Mouse (Mus musculus): ENCODE measurements around the gene Gm14325. TPM values are rescaled to one million over a fixed set of nuclear protein-coding genes. Genes with fewer than 3 reads are reported as not detected.
A peak's percentile ranks its signal among the peaks of the same experiment; 100 is the strongest.
"Not testable (repeated sequence)": the region's sequence is repeated elsewhere in the genome, so short reads cannot be mapped to it uniquely, and the experiment has no call there.

Gene Gm14325
- 36.0 and 46.9 TPM in 2 replicates for polyA plus RNA-seq (2012; rRNA removed)
- 33.9 and 39.2 TPM in 2 replicates for polyA plus RNA-seq (2014; fragmentation: Nextera tagmentation; extraction: Ambion mirVana)

- H3K9ac ChIP-seq (ENCODE audit: low read depth, low read length, severe bottlenecking); H3K27me3 ChIP-seq (ENCODE audit: control insufficient read depth, insufficient read depth, low read length); H3K4me1 ChIP-seq (ENCODE audit: control insufficient read depth, insufficient read depth, low read length); H3K4me2 ChIP-seq (replicated peaks; ENCODE audit: low read depth, low read length, severe bottlenecking); H3K27ac ChIP-seq (replicated peaks; ENCODE audit: low read depth, low read length); H3K9me3 ChIP-seq (ENCODE audit: control insufficient read depth, low read length); ATAC-seq (ENCODE audit: low FRiP score, low read depth); H3K36me3 ChIP-seq (ENCODE audit: control insufficient read depth, insufficient read depth, low read length): not testable (repeated sequence)
- DNase-seq (ENCODE audit: low spot score) = peak; percentile 54
- 6% methylated on average over 14 of the region's 21 CpGs for WGBS
- peak within 1 kb of the TSS; percentile 34 for H3K4me3 ChIP-seq (replicated peaks; ENCODE audit: low read length)
These were observed at the start of gene Gm14325 for GRCm38 (mm10) chr2:177839901-177840663. Gm14325 (minus strand) TSS chr2:177840336.

GRCm38 (mm10) chr2:177887743-177888142 is 47.6 kb upstream of the Gm14325 start:
- H3K9me3 ChIP-seq (ENCODE audit: control insufficient read depth, low read length); H3K27me3 ChIP-seq (ENCODE audit: control insufficient read depth, insufficient read depth, low read length); H3K36me3 ChIP-seq (ENCODE audit: control insufficient read depth, insufficient read depth, low read length); ATAC-seq (ENCODE audit: low FRiP score, low read depth); H3K4me3 ChIP-seq (replicated peaks; ENCODE audit: low read length); DNase-seq (ENCODE audit: low spot score); H3K4me2 ChIP-seq (replicated peaks; ENCODE audit: low read depth, low read length, severe bottlenecking); H3K4me1 ChIP-seq (ENCODE audit: control insufficient read depth, insufficient read depth, low read length); H3K9ac ChIP-seq (ENCODE audit: low read depth, low read length, severe bottlenecking); H3K27ac ChIP-seq (replicated peaks; ENCODE audit: low read depth, low read length): not testable (repeated sequence)
- 95% methylated on average over 10 of the region's 14 CpGs for WGBS

- H3K36me3 ChIP-seq (ENCODE audit: control insufficient read depth, insufficient read depth, low read length); H3K27me3 ChIP-seq (ENCODE audit: control insufficient read depth, insufficient read depth, low read length); ATAC-seq (ENCODE audit: low FRiP score, low read depth); H3K4me3 ChIP-seq (replicated peaks; ENCODE audit: low read length); H3K4me1 ChIP-seq (ENCODE audit: control insufficient read depth, insufficient read depth, low read length); H3K4me2 ChIP-seq (replicated peaks; ENCODE audit: low read depth, low read length, severe bottlenecking); H3K27ac ChIP-seq (replicated peaks; ENCODE audit: low read depth, low read length); DNase-seq (ENCODE audit: low spot score); H3K9ac ChIP-seq (ENCODE audit: low read depth, low read length, severe bottlenecking); H3K9me3 ChIP-seq (ENCODE audit: control insufficient read depth, low read length): not testable (repeated sequence)
- 88% methylated on average over 2 of the region's 2 CpGs for WGBS
These were observed 22.1 kb upstream of the Gm14325 start for GRCm38 (mm10) chr2:177862254-177862653.

- H3K36me3 ChIP-seq (ENCODE audit: control insufficient read depth, insufficient read depth, low read length); H3K4me2 ChIP-seq (replicated peaks; ENCODE audit: low read depth, low read length, severe bottlenecking); H3K4me1 ChIP-seq (ENCODE audit: control insufficient read depth, insufficient read depth, low read length); H3K27me3 ChIP-seq (ENCODE audit: control insufficient read depth, insufficient read depth, low read length); H3K27ac ChIP-seq (replicated peaks; ENCODE audit: low read depth, low read length); H3K9ac ChIP-seq (ENCODE audit: low read depth, low read length, severe bottlenecking); DNase-seq (ENCODE audit: low spot score); ATAC-seq (ENCODE audit: low FRiP score, low read depth); H3K9me3 ChIP-seq (ENCODE audit: control insufficient read depth, low read length); H3K4me3 ChIP-seq (replicated peaks; ENCODE audit: low read length): not testable (repeated sequence)
- WGBS = 62% methylated on average over 1 of the region's 1 CpGs
These were observed 3.5 kb upstream of the Gm14325 start for GRCm38 (mm10) chr2:177843666-177844065.

- not testable (repeated sequence) for H3K4me1 ChIP-seq (ENCODE audit: control insufficient read depth, insufficient read depth, low read length); H3K4me2 ChIP-seq (replicated peaks; ENCODE audit: low read depth, low read length, severe bottlenecking); DNase-seq (ENCODE audit: low spot score); H3K9ac ChIP-seq (ENCODE audit: low read depth, low read length, severe bottlenecking); ATAC-seq (ENCODE audit: low FRiP score, low read depth); H3K4me3 ChIP-seq (replicated peaks; ENCODE audit: low read length); H3K27me3 ChIP-seq (ENCODE audit: control insufficient read depth, insufficient read depth, low read length); H3K36me3 ChIP-seq (ENCODE audit: control insufficient read depth, insufficient read depth, low read length); H3K27ac ChIP-seq (replicated peaks; ENCODE audit: low read depth, low read length); H3K9me3 ChIP-seq (ENCODE audit: control insufficient read depth, low read length)
These were observed 3.4 kb downstream of the Gm14325 start for GRCm38 (mm10) chr2:177836756-177837155.

- not testable (repeated sequence) for H3K9ac ChIP-seq (ENCODE audit: low read depth, low read length, severe bottlenecking); ATAC-seq (ENCODE audit: low FRiP score, low read depth); H3K27me3 ChIP-seq (ENCODE audit: control insufficient read depth, insufficient read depth, low read length); H3K4me2 ChIP-seq (replicated peaks; ENCODE audit: low read depth, low read length, severe bottlenecking); H3K27ac ChIP-seq (replicated peaks; ENCODE audit: low read depth, low read length); H3K9me3 ChIP-seq (ENCODE audit: control insufficient read depth, low read length); H3K36me3 ChIP-seq (ENCODE audit: control insufficient read depth, insufficient read depth, low read length); H3K4me3 ChIP-seq (replicated peaks; ENCODE audit: low read length); DNase-seq (ENCODE audit: low spot score); H3K4me1 ChIP-seq (ENCODE audit: control insufficient read depth, insufficient read depth, low read length)
- 93% methylated on average over 5 of the region's 5 CpGs for WGBS
These were observed 4.2 kb downstream of the Gm14325 start for GRCm38 (mm10) chr2:177835733-177836536.

- not testable (repeated sequence) for H3K9ac ChIP-seq (ENCODE audit: low read depth, low read length, severe bottlenecking); DNase-seq (ENCODE audit: low spot score); H3K4me2 ChIP-seq (replicated peaks; ENCODE audit: low read depth, low read length, severe bottlenecking); H3K4me3 ChIP-seq (replicated peaks; ENCODE audit: low read length); ATAC-seq (ENCODE audit: low FRiP score, low read depth); H3K27me3 ChIP-seq (ENCODE audit: control insufficient read depth, insufficient read depth, low read length); H3K27ac ChIP-seq (replicated peaks; ENCODE audit: low read depth, low read length); H3K9me3 ChIP-seq (ENCODE audit: control insufficient read depth, low read length); H3K36me3 ChIP-seq (ENCODE audit: control insufficient read depth, insufficient read depth, low read length); H3K4me1 ChIP-seq (ENCODE audit: control insufficient read depth, insufficient read depth, low read length)
- 20% methylated on average over 1 of the region's 5 CpGs for WGBS
These were observed 18.2 kb downstream of the Gm14325 start for GRCm38 (mm10) chr2:177821952-177822351.

GRCm38 (mm10) chr2:177806170-177806569 is 34.0 kb downstream of the Gm14325 start:
- no CpG with 5 or more reads among the region's 2 CpGs for whole genome bisulfite sequencing
- not testable (repeated sequence) for H3K4me3 ChIP-seq (replicated peaks; ENCODE audit: low read length); DNase-seq (ENCODE audit: low spot score); H3K4me1 ChIP-seq (ENCODE audit: control insufficient read depth, insufficient read depth, low read length); H3K27me3 ChIP-seq (ENCODE audit: control insufficient read depth, insufficient read depth, low read length); H3K36me3 ChIP-seq (ENCODE audit: control insufficient read depth, insufficient read depth, low read length); H3K9ac ChIP-seq (ENCODE audit: low read depth, low read length, severe bottlenecking); H3K4me2 ChIP-seq (replicated peaks; ENCODE audit: low read depth, low read length, severe bottlenecking); H3K27ac ChIP-seq (replicated peaks; ENCODE audit: low read depth, low read length); H3K9me3 ChIP-seq (ENCODE audit: control insufficient read depth, low read length); ATAC-seq (ENCODE audit: low FRiP score, low read depth)

Data from limb, embryonic 14.5 days (tissue).